Mouse (Mus musculus): ENCODE measurements around the gene Marveld2.

DNA sequence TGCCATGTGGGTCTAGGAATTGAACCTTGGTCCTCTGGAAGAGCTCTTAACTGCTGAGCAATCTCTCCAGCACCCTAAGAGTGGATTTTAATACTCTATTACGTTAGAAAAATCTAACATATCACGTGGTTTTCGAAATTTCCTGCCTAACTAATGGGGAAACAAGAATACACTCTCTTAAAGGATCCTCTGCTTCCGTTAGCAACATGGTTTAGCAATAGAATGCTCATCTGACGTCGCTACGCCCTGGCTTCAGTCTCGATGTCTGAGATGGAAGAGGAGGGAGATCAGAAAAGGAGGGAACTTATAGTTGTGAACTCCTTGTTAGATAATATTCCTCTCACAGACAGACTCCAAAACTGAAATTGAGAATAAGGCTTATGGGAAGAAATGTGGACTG, 31.5 kb upstream of the Marveld2 start:
- no peak for TF ChIP-seq CTCF (IDR thresholded peaks at IDR 0.05; ENCODE audit: insufficient read depth, low read length)
- no peak for TF ChIP-seq POLR2A (IDR thresholded peaks at IDR 0.05; ENCODE audit: borderline replicate concordance, extremely low read depth, low read depth, low read length)
